Mouse (Mus musculus) CH12.LX (cell line): ENCODE results near the gene Zfp592.

ENCODE experiments used
- HCFC1 ChIP-seq: IDR thresholded peaks from 2 replicates; pipeline ENCODE4 v1.6.1; 2012; ENCODE audit warnings: low read depth, mild to moderate bottlenecking, inconsistent platforms, low read length, improper control_type of control experiment
- POLR2A ChIP-seq: IDR thresholded peaks from 2 replicates; pipeline ENCODE4 v1.6.1; 2011; ENCODE audit warnings: low read depth, mild to moderate bottlenecking, improper control_type of control experiment, low read length

- TF ChIP-seq POLR2A (peak; percentile 85), HCFC1 (peak; percentile 77)
Measured at GRCm38 (mm10) chr7:80947445-80948350, 45.8 kb upstream of the Zfp592 start, which contains the start of gene Sec11a.
